Mouse (Mus musculus): ENCODE measurements around the gene Khdc3.

- TF ChIP-seq POLR2A (IDR thresholded peaks at IDR 0.05; ENCODE audit: control insufficient read depth, extremely low read depth, insufficient read depth, low read length, poor library complexity) (no peak), CTCF (IDR thresholded peaks at IDR 0.05; ENCODE audit: borderline replicate concordance, control insufficient read depth, extremely low read depth, insufficient read depth, low read length, poor library complexity) (no peak)
These were observed 7.1 kb upstream of the Khdc3 start for GRCm38 (mm10) chr9:73094580-73094979.
